Mouse (Mus musculus) spleen, adult 2 months (tissue): Measurements from ENCODE around the gene Tmem136.

Source experiments
- CTCF ChIP-seq: fragments of 200-500 bp; IDR thresholded peaks from 2 replicates; pipeline ENCODE4 v1.5.1; 2011; ENCODE audit warnings: mild to moderate bottlenecking, inconsistent platforms; ENCODE audit not compliant: insufficient read depth, insufficient read length, insufficient replicate concordance; ENCODE audit errors: extremely low read depth
- POLR2A ChIP-seq: fragments of 200-500 bp; IDR thresholded peaks from 2 replicates; pipeline ENCODE4 v1.6.1; 2011; ENCODE audit warnings: low read depth, low read length, inconsistent platforms

DNA sequence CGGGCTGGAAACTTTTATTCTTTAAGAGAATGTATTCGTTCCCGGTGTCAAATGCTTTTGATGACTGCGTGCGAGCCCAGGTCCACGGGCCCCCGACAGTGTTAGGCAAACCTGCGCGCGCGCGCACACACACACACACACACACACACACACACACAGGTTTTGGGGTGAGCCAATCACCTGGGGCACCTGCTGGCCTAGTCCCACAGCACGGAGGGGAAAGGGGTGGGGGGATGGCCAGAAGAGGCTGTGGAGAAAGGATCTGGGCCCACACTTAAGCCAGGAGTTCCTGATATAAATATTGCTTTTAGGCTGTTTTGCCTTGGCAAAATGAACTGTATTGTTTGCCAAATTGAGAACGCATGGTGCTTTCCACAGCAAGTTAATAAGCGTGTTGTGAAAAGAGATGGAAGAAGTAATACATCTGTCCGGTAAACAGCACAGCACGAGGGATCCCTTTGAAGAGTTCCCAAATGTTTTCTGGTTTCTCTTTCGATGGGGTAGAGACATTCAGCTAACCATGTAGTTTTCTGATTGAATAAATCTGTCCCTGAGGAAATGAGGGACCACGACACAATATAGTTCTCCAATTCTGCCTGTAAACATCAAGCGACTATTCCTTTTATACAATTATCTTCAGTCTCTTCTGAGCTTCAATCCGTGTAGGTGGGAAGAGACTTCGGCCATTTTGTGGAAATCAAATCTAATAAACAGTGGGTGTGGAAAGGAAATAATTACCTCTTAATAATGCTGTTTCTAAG is 9.8 kb downstream of the Tmem136 start:
- TF ChIP-seq POLR2A = no peak
- no peak for TF ChIP-seq CTCF
